Mouse (Mus musculus) monocyte, adult 2 months (primary cell): ENCODE data around the gene Zfp382.
"Not testable (repeated sequence)": the region's sequence is repeated elsewhere in the genome, so short reads cannot be mapped to it uniquely, and the experiment has no call there.

ENCODE experiments used
- DNase-seq, 2 experiments: peaks; one replicate each; pipeline ENCODE4 v3.0.0; 2022; ENCODE audit warnings: low spot score in 2 of 2, low read depth in 1 of 2

Gene Zfp382

DNA sequence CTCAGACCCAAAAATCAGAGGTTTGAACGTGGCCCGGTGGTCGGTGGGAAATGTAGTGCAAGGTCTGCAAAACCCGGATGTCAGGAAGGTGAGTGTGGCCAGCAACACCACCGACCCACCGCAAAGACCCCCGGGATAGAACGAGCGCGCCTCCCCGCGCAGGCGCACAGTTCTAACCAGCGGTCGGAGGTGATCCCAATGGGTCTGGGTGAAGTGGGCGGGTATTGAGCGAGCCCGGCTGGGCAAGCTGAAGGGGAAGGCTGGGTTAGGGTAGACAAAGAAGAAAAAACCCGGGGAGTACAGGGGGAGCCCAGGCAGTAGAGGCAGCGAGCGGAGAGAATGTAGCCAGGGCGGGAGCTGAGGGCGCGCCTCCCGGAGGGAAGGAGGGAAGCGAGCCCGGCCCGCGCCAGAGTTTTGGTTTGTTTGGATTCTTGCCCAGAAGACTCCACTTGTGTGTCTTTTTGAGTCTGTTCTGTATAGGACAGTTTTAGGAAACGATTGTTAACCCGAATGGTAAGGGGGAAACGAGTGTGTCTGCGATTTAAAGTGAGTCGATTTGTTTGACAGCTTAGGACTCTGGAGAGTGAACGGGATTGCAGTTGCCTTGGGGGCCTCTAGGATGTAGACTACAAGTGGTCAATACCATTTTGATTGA is 21.9 kb downstream of the Zfp382 start:
- DNase-seq = no peak

DNA sequence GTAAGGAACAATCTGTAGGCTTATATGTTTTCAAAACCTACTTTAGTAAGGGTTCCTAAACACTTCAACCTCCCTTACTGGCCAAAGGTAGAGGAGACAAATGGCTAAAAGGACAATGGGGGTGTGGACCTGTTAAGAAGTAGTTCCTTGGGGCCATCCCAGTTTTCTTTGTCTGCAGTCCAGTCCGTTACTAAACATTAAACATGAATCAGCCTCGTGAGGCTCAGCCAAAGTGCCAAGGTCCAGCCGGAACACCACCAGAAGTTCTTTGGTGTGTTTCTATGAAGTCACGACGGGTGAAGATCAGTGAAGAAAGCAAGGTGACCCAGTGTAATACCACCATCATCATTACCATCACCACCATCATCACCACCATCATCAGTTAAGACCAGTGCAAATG is 25.3 kb downstream of the Zfp382 start:
- no peak for DNase-seq

DNA sequence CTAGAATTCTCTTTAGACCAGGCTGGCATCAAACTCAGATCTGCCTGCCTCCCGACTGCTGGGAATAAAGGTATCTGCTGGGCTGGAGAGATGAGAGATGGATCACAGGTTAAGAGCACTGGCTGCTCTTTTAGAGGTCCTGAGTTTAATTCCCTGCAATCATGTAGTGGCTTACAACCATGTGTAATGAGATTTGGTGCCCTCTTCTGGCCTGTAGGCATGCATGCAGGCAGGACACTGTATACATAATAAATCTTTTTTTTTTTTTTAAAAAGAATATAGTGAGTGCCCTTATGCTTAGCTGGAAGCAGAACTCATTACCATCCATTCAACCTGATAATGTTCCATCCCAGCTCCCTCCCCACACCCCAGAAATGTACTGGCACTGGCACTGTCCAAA is 32.3 kb downstream of the Zfp382 start:
- no peak for DNase-seq

DNA sequence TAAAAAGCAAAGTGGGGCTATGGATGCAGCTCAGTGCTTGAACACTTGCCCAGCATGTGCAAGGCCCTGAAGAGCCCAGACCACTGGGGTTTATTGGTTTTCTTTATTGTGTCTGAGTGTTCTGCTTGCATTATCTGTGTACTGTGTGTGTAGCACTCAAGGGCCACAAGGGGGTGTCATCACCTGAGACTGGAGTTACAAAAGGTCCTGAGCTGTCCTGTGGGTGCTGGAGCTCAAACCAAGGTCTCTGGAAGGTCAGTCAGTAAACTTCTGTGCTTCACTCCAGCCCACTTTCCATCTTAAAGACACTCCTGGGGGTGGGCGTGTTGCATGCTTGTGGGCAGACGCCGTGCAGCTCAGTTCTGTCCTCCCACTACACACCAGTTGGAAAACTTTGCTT is 33.8 kb downstream of the Zfp382 start:
- no peak for DNase-seq

DNA sequence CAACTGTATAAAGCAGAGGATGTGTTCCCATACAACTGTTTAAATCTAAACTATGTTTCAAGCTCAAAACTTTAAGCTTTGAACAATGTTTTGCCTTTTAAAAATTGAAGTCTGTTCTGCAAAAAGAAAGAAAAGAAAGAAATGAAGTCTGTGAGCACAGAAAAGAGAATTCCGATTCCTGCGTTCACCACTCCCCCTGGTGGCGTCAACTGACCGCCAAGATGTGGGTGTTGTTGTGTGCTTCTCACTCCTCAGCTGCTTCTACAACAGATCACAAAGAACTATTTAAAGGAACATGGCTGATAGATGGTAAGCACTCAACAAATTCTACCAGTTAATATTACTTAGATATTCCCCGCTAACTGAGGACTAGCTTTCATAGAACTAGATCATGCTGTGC is 41.4 kb downstream of the Zfp382 start:
- no peak for DNase-seq

DNA sequence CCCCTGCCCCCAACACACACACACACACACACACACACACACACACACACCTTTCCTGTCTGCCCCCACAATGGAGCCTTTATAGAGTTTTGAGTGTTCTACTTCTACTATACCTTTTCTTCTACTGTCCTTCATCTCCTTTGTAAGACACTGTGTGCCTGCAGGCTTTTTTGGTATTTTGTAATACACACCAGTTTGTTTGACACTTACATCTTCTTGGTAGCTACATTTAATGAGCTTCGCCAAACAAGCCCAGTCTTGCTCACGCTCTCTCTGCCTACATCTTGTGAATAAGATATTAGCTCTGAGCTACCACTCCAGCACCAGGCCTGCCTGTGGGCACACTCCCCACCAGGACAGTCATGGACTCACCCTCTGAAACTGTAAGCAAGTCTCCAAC is 43.0 kb downstream of the Zfp382 start:
- no peak for DNase-seq

DNA sequence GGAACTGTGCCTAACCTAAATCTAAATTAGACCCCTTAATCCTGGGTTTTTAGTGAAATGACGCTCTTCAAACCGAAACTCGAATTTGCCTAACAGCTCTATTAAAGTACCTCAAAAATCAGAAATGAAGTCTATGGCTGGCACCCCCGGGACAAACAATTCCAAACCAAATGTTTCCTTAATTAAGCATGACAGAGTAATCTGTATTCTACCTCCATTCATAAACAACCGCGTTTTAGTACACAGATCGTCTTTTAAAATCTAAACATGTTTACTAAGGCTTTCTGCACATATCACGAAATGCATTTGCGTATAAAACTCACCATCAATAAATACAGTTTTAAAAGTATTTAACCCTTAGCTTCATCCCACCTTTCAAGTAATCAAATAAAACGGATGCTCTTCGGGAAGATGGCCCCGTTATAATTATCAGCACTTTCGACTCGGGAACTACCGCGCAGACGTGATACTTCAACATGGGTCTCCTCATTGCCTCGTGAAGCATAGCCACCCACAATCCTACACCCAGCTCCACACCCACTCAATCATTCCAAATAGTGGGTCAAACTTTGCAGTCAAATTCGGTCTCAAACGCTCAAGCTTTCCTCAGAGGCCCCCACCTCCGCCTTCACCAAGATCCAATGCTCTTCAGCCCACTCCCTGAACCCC is 47.3 kb downstream of the Zfp382 start:
- DNase-seq = no peak

DNA sequence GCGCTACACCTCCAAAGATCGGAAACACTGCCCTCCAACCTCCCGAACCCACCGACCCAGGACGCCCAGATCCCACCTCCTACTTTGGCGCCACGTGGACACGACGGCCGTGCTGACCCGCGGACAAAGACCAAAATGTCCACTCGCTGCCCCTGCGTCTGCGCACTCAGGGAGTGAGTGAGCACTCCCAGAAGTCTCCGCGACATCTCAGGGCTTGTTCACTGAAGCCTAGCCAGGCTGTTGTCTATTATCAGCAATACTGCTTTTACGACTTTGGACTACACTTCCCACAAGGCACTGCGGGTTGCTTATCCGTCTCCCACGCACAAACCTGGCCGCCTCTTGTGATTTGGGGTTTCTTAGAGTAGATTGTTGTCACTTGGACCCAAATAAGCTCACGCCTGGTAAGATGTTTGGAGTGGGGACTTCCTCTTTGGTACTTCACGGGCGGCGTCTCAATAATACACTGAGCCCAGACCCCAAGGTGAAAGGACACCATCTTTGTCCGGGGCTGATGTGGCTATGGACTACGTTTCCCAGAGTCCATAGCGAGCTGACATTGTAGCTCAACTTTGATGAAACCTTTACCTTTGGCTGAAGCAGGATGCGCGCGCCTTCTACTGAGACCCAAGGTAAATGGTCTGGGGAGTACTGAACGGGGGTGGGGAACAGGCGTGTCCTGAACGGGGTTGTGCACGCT is 48.0 kb downstream of the Zfp382 start, which contains the start of gene Zfp146:
Gene Zfp146, minus strand, starts transcription at position 168 of the 700 bp plus-strand sequence.
- peak; percentile 75 to 82 for DNase-seq

DNA sequence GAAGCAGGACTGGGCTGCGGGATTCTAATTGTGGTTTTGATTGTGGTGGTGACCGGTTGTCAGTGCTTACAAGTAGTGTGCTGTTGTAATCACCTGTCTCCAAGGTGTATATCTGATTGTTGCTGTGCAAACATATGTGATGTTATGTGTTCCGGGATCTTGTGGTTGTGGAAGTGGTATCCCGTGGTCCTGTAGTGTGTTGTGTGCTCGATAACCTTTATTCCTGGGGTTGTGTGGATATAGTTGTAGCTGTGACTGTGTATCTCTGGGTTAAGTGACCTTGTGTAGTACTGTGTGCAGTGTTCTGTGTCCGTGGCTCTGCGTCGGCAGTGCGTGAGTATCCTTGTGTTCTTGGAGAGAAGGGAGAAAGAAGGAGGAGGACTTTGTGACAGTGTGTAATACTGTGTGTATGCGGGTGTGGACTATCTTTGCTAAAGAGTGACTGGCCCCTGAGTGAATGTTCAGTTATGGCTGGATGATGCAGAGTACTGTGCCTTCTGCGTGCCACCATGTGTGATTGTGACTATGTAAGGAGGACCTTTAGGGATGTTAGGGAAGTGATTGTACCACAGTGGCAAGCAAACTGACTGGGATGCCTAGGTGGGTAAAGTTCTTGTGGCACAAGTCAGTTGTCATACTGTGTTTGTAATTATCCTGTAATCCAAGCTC is 48.7 kb downstream of the Zfp382 start:
- DNase-seq = no peak

DNA sequence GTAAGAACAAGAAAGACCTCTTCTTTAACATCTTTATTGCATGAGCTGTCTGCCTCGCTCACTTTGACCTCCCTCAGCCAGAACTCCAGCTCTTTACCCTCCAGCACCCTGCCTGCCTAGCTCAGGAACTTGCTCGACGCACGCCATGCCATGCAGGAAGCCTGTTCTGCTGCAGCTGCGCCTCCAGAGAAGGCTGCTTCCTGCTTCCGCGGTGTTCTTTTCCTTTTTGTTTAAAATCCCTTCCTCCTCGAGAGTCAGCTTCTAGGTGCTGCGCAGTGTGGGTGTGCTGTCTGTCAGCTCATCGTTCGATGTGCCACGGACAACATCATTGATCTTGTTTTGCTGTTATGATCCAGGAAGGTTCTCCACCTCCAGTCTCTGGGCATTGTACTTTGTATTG is 54.7 kb downstream of the Zfp382 start:
- no peak for DNase-seq

DNA sequence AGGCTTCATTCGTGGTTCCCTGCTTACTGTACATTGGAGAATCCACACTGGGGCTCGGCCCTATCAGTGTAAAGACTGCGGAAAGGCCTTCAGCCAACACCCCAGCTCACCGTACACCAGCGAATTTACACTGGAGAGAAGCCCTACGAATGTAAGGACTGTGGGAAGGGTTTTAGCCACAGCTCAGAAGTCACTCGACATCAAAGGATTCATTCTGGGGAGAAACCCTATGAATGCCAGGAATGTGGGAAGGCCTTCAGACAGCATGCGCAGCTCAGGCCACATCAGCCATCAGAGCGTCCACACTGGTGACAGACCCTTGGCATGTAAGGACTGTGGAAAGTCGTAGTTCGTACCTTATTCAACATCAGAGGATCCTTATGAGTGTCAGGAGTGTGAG is 56.5 kb downstream of the Zfp382 start:
- no peak for DNase-seq

DNA sequence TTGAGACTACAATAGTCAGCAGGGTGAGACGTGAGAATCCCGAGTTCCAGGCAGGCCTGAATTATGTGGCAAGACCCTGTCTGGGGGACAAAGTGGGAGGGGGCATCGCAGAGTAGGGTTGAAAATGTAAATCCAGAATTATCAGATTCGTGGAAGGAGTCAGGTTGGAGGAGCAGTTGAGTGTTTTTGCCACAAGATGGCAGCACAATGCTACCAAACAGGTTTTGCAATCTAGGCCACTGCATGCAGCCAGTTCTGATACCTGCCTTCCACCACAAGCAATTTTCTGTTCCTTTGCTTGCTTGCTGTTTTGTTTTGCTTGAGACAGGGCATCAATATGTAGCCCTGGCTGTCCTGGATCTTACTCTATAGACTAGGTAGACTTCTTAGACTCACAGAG is 59.6 kb downstream of the Zfp382 start:
- peak in 1 of 2 experiments; percentile 55 for DNase-seq

DNA sequence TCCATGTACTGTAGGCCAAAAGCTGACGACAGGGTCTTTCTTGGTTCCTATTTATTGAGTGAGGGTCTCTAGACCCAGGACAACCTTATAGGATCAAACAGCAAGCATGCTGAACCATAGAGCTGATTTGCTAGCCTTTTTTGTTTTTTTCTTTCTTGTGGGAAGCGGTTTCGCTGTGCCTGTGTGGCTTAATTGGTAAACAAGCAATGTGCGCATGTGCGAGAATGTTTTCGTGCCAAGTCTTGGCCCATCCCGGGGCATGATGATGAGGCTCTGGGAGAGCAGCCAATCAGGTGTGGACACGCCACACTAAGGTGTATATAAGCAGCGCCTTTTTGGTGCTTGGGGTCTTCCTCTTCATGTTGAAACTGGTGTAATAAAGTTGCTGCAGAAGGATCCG is 60.2 kb downstream of the Zfp382 start:
- not testable (repeated sequence) for DNase-seq

DNA sequence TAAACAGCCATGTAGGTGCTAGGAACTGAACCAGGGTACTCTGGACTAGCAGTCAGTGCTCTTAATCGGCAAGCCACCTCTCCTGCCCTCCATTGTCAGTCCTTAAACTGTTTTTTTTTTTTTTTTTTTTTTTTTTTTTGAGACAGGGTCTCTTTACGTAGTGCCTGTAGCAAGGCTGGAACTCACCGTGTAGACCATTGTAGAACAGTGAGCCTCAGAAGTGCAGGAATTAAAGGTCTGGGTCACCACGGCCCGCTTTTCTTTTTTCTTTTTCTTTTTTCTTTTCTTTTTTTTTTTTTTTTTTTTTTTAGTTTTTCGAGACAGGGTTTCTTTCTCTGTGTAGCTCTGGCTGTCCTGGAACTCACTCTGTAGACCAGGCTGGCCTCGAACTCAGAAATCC is 61.4 kb downstream of the Zfp382 start:
- not testable (repeated sequence) for DNase-seq

DNA sequence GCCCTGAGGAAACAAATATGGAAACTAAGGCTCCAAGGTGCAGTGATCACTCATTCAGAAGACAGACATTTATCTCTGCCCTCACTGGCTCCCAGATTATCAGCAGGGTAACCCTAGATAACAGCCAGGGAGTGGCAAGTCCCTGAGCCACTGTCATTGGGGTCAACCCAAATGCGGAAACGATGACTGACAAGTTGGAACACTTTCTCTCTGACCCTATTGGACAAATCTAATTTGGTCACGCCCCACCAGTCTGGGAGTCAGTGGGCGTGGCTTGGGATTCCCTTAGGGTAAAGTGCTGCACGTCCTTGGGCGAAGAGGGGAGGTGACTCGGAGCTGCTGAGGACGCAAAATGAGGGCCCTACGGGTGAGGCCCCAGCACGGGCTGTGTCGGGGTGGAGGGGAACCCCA is 62.1 kb downstream of the Zfp382 start, which contains the start of gene Cox7a1:
Gene Cox7a1, plus strand, starts transcription at position 266 of the 411 bp plus-strand sequence.
- DNase-seq = peak; percentile 77 to 79
